Mouse (Mus musculus): ENCODE results near the gene Fbxw8. TPM values are rescaled to one million over a fixed set of nuclear protein-coding genes. Genes with fewer than 3 reads are reported as not detected.

The Fbxw8 gene
- polyA plus RNA-seq, 1 experiment from 2014 or later: 23.7 TPM

DNA sequence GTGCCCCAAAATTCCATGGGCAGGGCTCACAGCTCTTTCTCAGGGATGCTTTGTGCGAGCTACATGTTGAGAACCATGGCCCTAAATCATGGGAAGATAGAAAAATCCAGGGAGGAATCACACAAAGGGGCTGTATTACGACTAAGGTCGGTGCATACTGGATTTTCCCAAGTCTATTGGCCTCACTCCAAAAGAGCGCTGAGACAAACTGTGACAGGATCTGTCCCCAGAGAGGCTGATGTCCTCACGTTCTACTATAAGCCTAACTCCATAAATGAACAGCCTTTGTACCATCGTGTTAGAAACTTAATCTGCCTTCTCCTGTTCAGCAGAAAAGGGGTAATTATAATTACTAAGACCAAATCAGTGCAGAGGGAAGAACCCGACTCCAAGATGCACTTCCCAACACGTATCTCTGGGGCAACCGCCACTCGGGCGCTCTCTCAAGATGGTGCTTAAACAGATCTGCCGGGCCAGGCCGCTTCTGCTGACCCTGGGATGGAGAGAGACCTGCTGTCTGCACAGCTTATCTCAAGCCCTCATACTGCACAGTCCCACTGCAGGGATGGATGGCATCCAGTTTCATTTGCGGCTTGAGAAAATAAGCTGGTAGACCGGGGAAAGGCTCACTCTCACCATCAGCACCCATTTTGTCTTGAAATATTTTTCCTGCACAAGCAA lies 9.1 kb downstream of the Fbxw8 start:
- peaks cover 68% of the 10 kb centered on the region for H3K4me1 ChIP-seq (replicated peaks)
- H3K9ac ChIP-seq: peak overlapping the region; percentile 35; the same call in 1 of the 2 replicates
- no peaks in the 10 kb centered on the region for H3K9me3 ChIP-seq
- peaks cover 21% of the 10 kb centered on the region for H3K36me3 ChIP-seq
- WGBS: 66% methylated on average over 15 of the region's 15 CpGs
- peak overlapping the region; percentile 87 for H3K27ac ChIP-seq
- no peaks in the 10 kb centered on the region for H3K27me3 ChIP-seq
- no peak overlapping the region for H3K4me3 ChIP-seq
- no peak for ATAC-seq (ENCODE audit: low FRiP score)
- H3K4me2 ChIP-seq: no peak overlapping the region

DNA sequence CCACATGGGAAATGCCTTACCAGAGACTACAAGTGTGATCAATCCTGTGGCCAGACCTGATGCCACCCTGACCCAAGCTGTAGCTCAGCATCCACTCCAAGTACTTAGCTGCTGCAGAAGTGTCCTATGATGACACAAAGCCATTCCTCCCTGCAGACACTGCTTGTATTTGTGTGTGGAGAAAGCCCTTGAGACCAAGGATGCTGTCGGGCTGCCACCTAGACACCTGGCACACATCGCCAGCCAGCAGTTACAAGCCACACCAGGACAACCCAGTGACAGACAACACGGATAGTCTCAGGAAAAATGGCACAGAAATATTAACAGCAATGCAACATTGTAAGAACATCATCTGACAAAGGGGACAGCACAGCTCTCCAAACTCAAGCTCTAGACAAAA lies 9.8 kb downstream of the Fbxw8 start:
- peak overlapping the region; percentile 87 for H3K27ac ChIP-seq

DNA sequence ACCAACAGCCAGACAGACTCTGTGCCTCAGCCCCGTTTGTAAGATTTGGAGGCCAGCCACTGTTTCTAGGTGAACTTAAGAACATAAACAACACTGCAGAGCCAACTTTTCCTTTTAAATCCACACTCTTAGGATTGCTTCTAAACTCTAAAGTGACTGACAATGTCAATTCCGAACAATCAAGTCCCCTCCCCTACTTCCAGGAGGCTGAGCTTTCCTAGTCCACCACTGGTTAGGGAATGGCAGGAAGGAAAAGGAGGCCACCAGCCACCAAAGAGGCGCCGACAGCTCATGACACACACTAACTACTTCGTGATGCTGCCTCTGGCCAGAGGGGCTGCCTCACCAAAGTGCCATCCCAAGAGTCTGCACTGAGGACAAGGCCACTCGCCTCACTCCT lies 10.5 kb downstream of the Fbxw8 start:
- Histone ChIP-seq H3K36me3 (peaks cover 29% of the 10 kb centered on the region), H3K9me3 (no peaks in the 10 kb centered on the region), H3K4me1 (replicated peaks) (peaks cover 65% of the 10 kb centered on the region), H3K27me3 (no peaks in the 10 kb centered on the region), H3K4me2 (no peak overlapping the region), H3K9ac (no peak overlapping the region), H3K4me3 (no peak overlapping the region), H3K27ac (peak overlapping the region; percentile 87; the same call in 1 of the 2 replicates)
- no peak for ATAC-seq (ENCODE audit: low FRiP score)
- 91% methylated on average over 6 of the region's 6 CpGs for WGBS

More for the DNA sequence above, 9.8 kb downstream of the Fbxw8 start:
- no peaks in the 10 kb centered on the region for H3K9me3 ChIP-seq
- ATAC-seq (ENCODE audit: low FRiP score): no peak
- H3K4me2 ChIP-seq: no peak overlapping the region
- H3K27me3 ChIP-seq: no peaks in the 10 kb centered on the region
- H3K4me3 ChIP-seq: no peak overlapping the region
- H3K36me3 ChIP-seq: peaks cover 26% of the 10 kb centered on the region
- no peak overlapping the region for H3K9ac ChIP-seq
- 80% methylated on average over 3 of the region's 3 CpGs for WGBS
- H3K4me1 ChIP-seq (replicated peaks): peaks cover 67% of the 10 kb centered on the region

DNA sequence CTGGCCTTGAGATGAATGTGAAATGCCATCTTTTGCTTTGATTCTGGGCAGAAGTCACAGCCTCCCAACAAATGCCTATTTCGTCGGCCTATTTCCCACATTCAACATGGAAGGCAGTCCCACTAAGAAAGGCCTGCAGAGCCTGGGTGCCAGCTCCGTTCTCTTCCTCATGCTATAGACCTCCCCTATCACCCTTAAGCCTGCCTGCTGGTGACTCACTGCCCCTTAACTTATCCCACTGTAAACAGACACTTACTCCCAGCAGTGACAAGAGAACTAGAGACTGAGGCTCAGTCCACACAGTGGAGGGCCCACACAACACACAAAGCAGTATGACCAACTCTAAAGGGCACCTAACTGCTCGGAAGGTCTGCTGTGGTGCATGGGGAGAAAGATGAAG lies 10.9 kb downstream of the Fbxw8 start:
- H3K27me3 ChIP-seq: no peaks in the 10 kb centered on the region
- H3K4me3 ChIP-seq: no peak overlapping the region
- peaks cover 61% of the 10 kb centered on the region for H3K4me1 ChIP-seq (replicated peaks)
- H3K9ac ChIP-seq: no peak overlapping the region
- no peaks in the 10 kb centered on the region for H3K9me3 ChIP-seq
- no peak for ATAC-seq (ENCODE audit: low FRiP score)
- no peak overlapping the region for H3K27ac ChIP-seq
- H3K4me2 ChIP-seq: no peak overlapping the region
- peaks cover 34% of the 10 kb centered on the region for H3K36me3 ChIP-seq
- 94% methylated on average over 4 of the region's 4 CpGs for WGBS

DNA sequence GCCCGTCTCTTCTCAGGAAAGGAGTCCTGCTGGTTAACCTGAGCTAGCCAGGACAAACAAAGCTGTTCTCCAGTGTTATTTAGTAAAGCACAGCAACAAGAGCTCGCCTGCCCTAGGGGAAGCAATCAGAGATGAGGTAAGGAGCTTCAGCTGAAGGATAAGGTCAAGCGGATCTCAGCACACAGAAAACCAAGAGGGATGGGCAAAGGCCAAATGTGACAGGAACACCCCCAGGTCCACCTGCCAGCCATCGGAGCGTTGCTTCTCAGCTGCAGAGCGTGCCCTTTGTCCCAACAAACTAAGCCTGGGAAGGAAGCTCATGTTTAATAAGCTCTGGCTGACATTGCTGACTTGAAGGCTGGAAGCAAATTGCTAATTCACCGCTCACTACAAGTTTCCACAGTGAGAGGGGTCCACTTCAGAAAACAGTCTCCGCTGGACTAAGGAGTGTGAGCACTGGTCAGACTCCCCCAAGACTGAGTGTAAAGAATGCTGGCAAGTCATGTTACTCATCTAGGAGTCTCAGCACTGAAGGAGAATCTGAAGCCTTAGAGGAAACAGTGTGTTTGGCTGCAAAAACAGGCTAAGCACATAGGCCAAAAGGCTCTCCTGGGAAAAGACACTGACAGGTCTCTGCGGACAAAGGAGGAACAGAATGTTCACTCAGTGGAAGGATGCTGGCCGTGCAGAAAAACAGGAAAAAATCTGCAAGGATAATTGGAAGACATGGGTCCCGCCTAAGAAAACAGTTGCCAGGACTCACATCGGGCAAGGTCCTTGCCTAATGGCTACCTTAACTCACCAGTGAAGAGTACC lies 11.8 kb downstream of the Fbxw8 start:
- 80% methylated on average over 12 of the region's 12 CpGs for WGBS
- Histone ChIP-seq H3K4me3 (no peak overlapping the region), H3K9me3 (no peaks in the 10 kb centered on the region), H3K27me3 (no peaks in the 10 kb centered on the region), H3K27ac (0 out of 2 replicates have a peak overlapping the region, but pooled peaks have one; percentile 8), H3K9ac (no peak overlapping the region), H3K4me1 (replicated peaks) (peaks cover 54% of the 10 kb centered on the region), H3K4me2 (no peak overlapping the region), H3K36me3 (peaks cover 42% of the 10 kb centered on the region)
- no peak for ATAC-seq (ENCODE audit: low FRiP score)

DNA sequence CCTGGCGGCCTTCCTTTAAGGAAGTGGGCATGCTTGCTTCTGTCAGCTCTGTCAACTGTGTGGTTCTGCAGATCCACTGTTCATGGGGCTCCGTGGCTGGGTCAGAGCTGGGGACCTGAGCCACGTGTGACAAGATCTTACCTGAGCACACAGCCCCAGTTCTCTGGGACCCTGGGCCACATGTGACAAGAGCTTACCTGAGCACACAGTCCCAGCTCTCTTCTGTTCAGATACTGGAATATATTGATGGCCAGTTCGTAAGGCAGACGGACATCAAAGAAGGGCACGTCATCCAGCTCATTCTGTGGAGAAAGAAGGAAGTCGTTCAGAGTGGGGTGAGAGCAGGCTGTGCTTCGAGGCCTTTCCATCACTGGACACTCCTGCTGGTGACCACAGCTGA lies 12.8 kb downstream of the Fbxw8 start:
- WGBS: 92% methylated on average over 8 of the region's 8 CpGs
- no peak for ATAC-seq (ENCODE audit: low FRiP score)
- Histone ChIP-seq H3K36me3 (peaks cover 48% of the 10 kb centered on the region), H3K4me2 (no peak overlapping the region), H3K27ac (no peak overlapping the region), H3K4me1 (replicated peaks) (peaks cover 48% of the 10 kb centered on the region), H3K9me3 (no peaks in the 10 kb centered on the region), H3K9ac (no peak overlapping the region), H3K27me3 (no peaks in the 10 kb centered on the region), H3K4me3 (no peak overlapping the region)

DNA sequence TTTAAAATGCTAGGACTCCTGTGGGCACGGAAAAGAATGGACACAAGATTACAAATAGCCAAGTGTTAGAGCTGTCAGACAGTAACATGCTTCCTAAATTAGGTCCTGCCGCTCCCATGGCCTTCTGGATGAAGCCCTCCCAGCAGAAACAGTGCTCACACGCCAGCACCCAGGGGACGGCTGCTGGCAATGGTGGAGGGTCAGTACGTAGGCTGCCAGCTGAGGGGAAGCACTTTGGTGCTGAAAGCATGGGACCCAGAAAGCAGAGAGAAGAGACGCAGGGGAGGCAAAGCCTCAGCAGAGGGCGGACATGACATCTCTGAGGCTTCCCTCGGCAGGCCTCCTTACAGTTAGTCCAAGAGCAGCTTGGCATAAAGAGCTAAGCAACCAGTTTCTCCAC lies 15.6 kb downstream of the Fbxw8 start:
- H3K9me3 ChIP-seq: no peaks in the 10 kb centered on the region
- no peak for ATAC-seq (ENCODE audit: low FRiP score)
- H3K9ac ChIP-seq: no peak overlapping the region
- WGBS: 91% methylated on average over 8 of the region's 8 CpGs
- peaks cover 48% of the 10 kb centered on the region for H3K36me3 ChIP-seq
- no peaks in the 10 kb centered on the region for H3K27me3 ChIP-seq
- no peak overlapping the region for H3K27ac ChIP-seq
- H3K4me1 ChIP-seq (replicated peaks): peaks cover 28% of the 10 kb centered on the region
- H3K4me3 ChIP-seq: no peak overlapping the region
- no peak overlapping the region for H3K4me2 ChIP-seq

DNA sequence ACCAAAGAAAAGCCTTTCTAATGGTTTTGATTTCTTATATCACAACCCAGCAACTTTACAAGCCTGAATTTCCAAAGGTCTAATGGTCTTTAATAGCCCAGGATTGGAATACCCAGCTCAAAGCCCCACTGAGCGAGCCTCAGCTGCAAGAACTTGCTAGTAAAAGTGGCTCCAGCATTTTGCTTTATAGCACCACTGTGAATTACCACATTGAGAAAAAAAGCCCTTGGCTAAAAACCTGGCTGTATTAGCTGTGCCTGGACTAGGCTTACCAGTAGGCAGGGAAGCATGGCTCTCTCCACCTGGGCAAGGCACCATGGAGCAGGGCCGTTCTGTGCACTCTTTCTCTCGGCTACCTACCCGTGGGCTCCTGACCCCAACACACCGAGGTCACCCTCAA lies 18.9 kb downstream of the Fbxw8 start:
- no peak overlapping the region; the same call in 1 of the 2 replicates for H3K27ac ChIP-seq
- no peak for ATAC-seq (ENCODE audit: low FRiP score)
- H3K9me3 ChIP-seq: no peaks in the 10 kb centered on the region
- H3K9ac ChIP-seq: 0 out of 2 replicates have a peak overlapping the region, but pooled peaks have one; percentile 19
- WGBS: 84% methylated on average over 5 of the region's 5 CpGs
- H3K36me3 ChIP-seq: peaks cover 33% of the 10 kb centered on the region
- no peak overlapping the region for H3K4me3 ChIP-seq
- H3K4me2 ChIP-seq: no peak overlapping the region
- H3K4me1 ChIP-seq (replicated peaks): peaks cover 9% of the 10 kb centered on the region
- H3K27me3 ChIP-seq: no peaks in the 10 kb centered on the region

DNA sequence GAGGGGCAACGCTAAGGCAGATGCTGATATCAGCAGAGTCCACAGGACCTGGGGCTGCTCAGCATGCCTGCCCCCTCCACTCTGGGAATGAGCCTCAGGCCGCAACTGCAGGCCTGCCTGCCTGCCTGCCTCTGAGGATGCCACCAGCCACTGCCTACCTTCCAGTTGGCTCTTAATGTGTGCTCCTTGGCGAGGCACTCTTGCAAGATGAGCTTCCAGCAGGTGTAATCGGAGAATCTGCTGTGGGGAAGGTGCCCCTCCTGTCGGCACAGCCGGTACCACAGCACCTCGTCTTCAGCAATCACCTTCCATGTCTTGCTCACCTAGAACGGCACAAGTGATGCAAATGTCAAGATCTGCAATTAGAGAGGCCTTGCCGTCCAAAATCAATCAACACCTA lies 26.6 kb downstream of the Fbxw8 start:
- Histone ChIP-seq H3K9me3 (no peaks in the 10 kb centered on the region), H3K27me3 (no peaks in the 10 kb centered on the region), H3K4me2 (no peak overlapping the region), H3K36me3 (peaks cover 35% of the 10 kb centered on the region), H3K4me3 (no peak overlapping the region), H3K4me1 (replicated peaks) (0 out of 2 replicates have a peak, but pooled peaks cover 2% of the 10 kb centered on the region), H3K27ac (no peak overlapping the region), H3K9ac (no peak overlapping the region)
- WGBS: 89% methylated on average over 9 of the region's 9 CpGs
- no peak for ATAC-seq (ENCODE audit: low FRiP score)

DNA sequence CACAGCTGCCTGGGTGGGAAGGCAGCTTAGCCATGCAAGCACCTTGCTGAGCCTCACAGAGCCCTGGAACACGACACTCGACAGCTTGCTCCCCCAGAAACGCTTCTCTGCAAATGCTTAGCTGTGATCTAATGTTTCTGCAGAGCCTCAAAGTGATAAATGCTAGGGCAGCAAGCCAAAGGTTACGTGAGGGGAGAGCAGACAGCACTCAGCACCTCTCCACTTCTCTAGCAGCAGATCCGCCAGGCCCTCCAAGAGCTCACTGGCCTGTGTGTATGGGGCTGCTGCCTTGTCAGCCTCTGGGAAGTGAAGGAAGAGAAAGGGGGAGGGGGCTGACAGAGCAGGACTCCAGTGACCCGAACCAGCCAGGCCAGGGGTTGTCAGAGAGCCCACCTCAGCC lies 27.1 kb downstream of the Fbxw8 start:
- Histone ChIP-seq H3K9ac (no peak overlapping the region), H3K9me3 (no peaks in the 10 kb centered on the region), H3K27me3 (no peaks in the 10 kb centered on the region), H3K27ac (no peak overlapping the region), H3K4me1 (replicated peaks) (0 out of 2 replicates have a peak, but pooled peaks cover 6% of the 10 kb centered on the region), H3K36me3 (peaks cover 35% of the 10 kb centered on the region), H3K4me3 (no peak overlapping the region), H3K4me2 (no peak overlapping the region)
- no peak for ATAC-seq (ENCODE audit: low FRiP score)
- WGBS: 88% methylated on average over 6 of the region's 6 CpGs

DNA sequence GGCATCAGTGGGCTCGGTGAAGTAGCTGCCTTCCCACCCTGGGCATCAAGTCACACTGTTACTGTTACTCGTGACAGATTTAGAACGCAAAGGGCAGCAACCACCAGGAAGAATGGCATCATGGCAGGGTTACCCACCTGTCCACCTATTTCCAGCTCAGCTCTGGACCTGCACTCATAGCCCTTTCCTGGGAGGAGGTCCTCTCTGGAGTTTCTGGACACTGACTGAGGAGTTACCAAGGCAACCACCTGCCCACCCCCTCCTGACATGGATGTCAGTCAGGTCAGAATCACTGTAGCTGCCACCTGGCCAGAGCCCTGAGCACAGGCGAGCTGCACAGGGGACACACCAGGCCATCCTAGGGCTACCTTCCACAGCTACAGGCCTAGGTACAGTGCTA lies 28.6 kb downstream of the Fbxw8 start:
- peaks cover 13% of the 10 kb centered on the region; the same call in 1 of the 2 replicates for H3K4me1 ChIP-seq (replicated peaks)
- WGBS: 91% methylated on average over 4 of the region's 4 CpGs
- H3K4me2 ChIP-seq: no peak overlapping the region
- no peak overlapping the region for H3K9ac ChIP-seq
- H3K9me3 ChIP-seq: no peaks in the 10 kb centered on the region
- ATAC-seq (ENCODE audit: low FRiP score): no peak
- no peak overlapping the region for H3K27ac ChIP-seq
- peaks cover 35% of the 10 kb centered on the region for H3K36me3 ChIP-seq
- no peaks in the 10 kb centered on the region for H3K27me3 ChIP-seq
- no peak overlapping the region for H3K4me3 ChIP-seq

DNA sequence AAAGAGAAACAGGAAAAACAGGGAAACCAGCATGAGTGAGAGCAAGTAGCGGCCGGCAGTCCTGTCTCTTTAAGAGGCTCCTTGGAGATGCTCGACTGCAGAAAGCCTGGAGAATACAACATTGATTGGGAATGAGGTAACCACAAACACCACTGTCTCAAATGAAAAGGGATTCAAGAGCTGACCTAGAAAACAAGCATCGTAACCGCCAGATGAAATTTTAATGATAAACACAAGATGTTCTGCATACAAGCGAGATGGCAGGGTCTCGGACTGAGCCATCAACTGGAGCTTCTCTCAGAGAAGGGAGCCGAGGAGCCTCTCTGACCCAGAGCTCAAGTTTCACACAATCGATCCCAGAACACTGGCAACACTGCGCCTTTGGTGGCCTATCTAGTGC lies 32.2 kb downstream of the Fbxw8 start:
- H3K27me3 ChIP-seq: no peaks in the 10 kb centered on the region
- WGBS: 57% methylated on average over 10 of the region's 10 CpGs
- peaks cover 46% of the 10 kb centered on the region for H3K4me1 ChIP-seq (replicated peaks)
- no peaks in the 10 kb centered on the region for H3K9me3 ChIP-seq
- H3K9ac ChIP-seq: peak overlapping the region; percentile 6; the same call in 1 of the 2 replicates
- no peak for ATAC-seq (ENCODE audit: low FRiP score)
- H3K4me3 ChIP-seq: no peak overlapping the region
- H3K4me2 ChIP-seq: no peak overlapping the region
- H3K27ac ChIP-seq: peak overlapping the region; percentile 14
- peaks cover 28% of the 10 kb centered on the region for H3K36me3 ChIP-seq

Data from hindbrain, embryonic 13.5 days (tissue).